Mouse (Mus musculus): ENCODE measurements at regions not wholly inside any gene's neighbourhood (a gene's known extent, or its start where the extent isn't known, plus 50 kb on each side); places are given as distances from the start of the nearest gene placed in this dataset.
A peak's percentile ranks its signal among the peaks of the same experiment; 100 is the strongest.

DNA sequence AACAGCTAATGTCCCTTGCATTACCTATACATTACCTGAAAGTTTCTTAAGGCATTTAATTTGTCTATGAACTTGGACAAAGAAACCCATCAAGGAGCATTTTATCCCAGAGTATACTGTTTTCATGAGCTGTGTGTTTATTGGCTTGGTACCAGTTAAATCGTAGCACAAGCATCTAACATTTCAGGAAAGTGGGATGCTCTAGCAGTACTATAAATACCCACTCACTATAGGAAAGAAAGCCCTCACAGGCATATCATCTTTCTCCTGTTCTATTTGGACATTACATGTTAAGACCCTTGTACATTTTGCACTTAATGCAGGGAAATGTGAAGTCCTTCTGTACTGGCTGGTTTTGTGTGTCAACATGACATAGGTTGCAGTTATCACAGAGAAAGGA is 163.9 kb downstream of the Ptprc start:
- DNase-seq (ENCODE audit: low spot score), result no peak
- Histone ChIP-seq H3K27me3 (ENCODE audit: control insufficient read depth, insufficient read depth, low read length) (no peaks in the 10 kb centered on the region), H3K36me3 (ENCODE audit: control insufficient read depth, insufficient read depth, low read length) (no peaks in the 10 kb centered on the region), H3K27ac (ENCODE audit: low read depth, low read length) (no peak overlapping the region), H3K4me2 (replicated peaks; ENCODE audit: low read depth, low read length) (no peak overlapping the region), H3K4me1 (replicated peaks; ENCODE audit: control insufficient read depth, insufficient read depth, low read length) (no peaks in the 10 kb centered on the region), H3K9ac (ENCODE audit: low read depth, low read length) (no peak overlapping the region), H3K4me3 (ENCODE audit: low read depth, low read length) (no peak overlapping the region), H3K9me3 (ENCODE audit: control insufficient read depth, low read length) (no peaks in the 10 kb centered on the region)
- 86% methylated on average over 1 of the region's 1 CpGs for WGBS
- no peak for ATAC-seq (ENCODE audit: low FRiP score)

DNA sequence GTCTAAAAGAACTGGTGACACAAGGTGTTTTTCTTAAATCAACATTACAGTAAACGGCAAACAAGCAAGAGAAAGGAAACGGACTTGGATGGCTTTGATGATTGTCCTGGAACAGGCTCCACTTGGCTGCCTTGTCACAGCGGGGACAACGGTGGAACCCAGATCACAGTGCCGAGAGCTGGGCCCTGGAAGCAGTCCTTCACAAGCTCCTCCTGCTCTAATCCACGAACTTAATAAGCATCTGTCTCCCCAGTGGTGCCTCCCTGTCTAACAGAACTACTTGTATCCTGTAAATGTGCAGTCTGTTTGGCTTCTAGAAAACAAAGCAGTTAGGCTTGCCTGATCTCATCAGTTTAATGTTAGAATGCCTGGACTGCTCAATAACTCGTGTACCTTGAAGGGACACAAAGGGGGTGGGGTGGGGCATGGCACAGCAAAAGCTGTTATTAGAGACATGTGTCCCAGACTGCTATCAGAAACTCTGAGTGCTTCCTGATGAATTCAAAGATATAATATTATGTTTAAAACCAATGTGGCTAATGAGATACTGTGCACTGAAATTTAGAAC is 164.5 kb downstream of the Ptprc start:
- 60% methylated on average over 7 of the region's 7 CpGs for WGBS
- Histone ChIP-seq H3K9me3 (ENCODE audit: control insufficient read depth, low read length) (no peaks in the 10 kb centered on the region), H3K4me2 (replicated peaks; ENCODE audit: low read depth, low read length) (no peak overlapping the region), H3K27me3 (ENCODE audit: control insufficient read depth, insufficient read depth, low read length) (no peaks in the 10 kb centered on the region), H3K9ac (ENCODE audit: low read depth, low read length) (no peak overlapping the region), H3K4me1 (replicated peaks; ENCODE audit: control insufficient read depth, insufficient read depth, low read length) (no peaks in the 10 kb centered on the region), H3K4me3 (ENCODE audit: low read depth, low read length) (no peak overlapping the region), H3K27ac (ENCODE audit: low read depth, low read length) (no peak overlapping the region), H3K36me3 (ENCODE audit: control insufficient read depth, insufficient read depth, low read length) (no peaks in the 10 kb centered on the region)
- no peak for ATAC-seq (ENCODE audit: low FRiP score)
- no peak for DNase-seq (ENCODE audit: low spot score)

DNA sequence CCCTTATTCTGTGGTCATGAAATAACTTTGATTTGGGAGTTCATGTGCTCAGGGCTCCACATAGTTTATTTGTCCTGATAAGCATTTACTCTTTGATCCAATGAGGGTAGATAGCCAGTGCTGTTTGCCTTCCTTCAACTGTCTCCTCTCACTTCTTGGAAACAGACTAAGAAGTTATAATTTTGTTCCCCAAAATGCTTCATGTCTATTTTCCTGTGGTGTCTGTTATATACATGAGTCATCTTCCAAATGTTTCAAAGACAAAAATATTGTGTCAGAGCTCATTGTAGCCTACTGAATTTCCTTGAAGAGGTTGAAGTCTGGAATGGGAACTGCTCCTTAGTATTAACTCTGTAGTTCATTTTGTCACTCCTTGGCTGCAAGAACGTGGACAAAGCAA is 168.7 kb downstream of the Ptprc start:
- Histone ChIP-seq H3K4me2 (replicated peaks; ENCODE audit: low read depth, low read length) (no peak overlapping the region), H3K36me3 (ENCODE audit: control insufficient read depth, insufficient read depth, low read length) (no peaks in the 10 kb centered on the region), H3K9ac (ENCODE audit: low read depth, low read length) (no peak overlapping the region), H3K4me3 (ENCODE audit: low read depth, low read length) (no peak overlapping the region), H3K9me3 (ENCODE audit: control insufficient read depth, low read length) (no peaks in the 10 kb centered on the region), H3K27ac (ENCODE audit: low read depth, low read length) (no peak overlapping the region), H3K4me1 (replicated peaks; ENCODE audit: control insufficient read depth, insufficient read depth, low read length) (no peaks in the 10 kb centered on the region), H3K27me3 (ENCODE audit: control insufficient read depth, insufficient read depth, low read length) (no peaks in the 10 kb centered on the region)
- no peak for DNase-seq (ENCODE audit: low spot score)
- no peak for ATAC-seq (ENCODE audit: low FRiP score)
- WGBS, result 59% methylated on average over 1 of the region's 1 CpGs

DNA sequence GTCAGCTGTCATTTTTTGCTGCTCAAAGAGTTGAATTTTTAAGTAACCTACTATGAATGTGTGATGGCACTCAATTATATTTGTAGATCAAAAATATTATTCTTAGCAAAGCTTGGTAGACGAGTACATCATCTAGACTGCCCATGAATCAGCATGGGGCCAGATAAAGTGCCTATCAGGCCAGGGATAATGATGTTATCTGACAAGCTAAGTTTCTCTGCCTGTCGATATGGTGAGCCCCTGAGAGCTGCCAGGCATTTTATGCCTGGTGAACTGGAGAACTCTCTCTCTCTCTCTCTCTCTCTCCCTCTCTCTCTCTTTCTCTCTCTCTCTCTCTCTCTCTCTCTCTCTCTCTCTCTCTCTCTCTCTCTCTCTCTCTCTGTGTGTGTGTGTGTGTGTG is 171.2 kb downstream of the Ptprc start:
- 52% methylated on average over 2 of the region's 2 CpGs for WGBS
- no peaks in the 10 kb centered on the region for H3K36me3 ChIP-seq (ENCODE audit: control insufficient read depth, insufficient read depth, low read length)

DNA sequence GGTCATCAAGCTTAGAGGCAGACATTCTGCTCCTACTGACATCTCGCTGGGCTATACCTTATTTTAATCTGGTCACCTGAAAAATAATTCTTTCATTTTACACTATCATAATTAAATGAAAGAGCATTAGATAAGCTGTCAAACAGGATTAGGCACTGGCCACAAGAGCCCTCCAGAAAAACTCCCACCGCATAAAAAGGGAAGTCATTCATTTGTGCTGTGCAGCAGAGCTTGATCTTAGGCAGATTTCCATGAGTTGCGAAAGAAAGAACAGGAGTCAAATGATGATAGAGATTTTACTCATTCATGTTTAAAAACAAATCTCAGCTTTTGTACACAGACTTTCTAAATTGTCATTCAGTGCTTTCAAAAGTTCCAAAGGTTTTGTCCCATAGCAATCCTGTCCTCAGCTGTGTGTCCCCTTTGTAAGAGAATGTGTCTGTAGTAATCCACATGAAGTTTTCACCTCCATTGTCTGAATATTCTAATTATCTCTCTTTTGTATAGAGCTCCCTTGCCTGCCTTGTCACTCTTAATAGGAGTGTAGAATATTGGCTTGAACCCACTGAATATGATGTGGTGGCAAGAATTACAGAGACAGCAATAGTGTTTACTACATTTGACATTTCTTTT is 176.1 kb downstream of the Ptprc start:
- Histone ChIP-seq H3K27ac (ENCODE audit: low read depth, low read length) (no peak overlapping the region), H3K9ac (ENCODE audit: low read depth, low read length) (no peak overlapping the region), H3K36me3 (ENCODE audit: control insufficient read depth, insufficient read depth, low read length) (no peaks in the 10 kb centered on the region), H3K4me2 (replicated peaks; ENCODE audit: low read depth, low read length) (no peak overlapping the region), H3K27me3 (ENCODE audit: control insufficient read depth, insufficient read depth, low read length) (no peaks in the 10 kb centered on the region), H3K4me1 (replicated peaks; ENCODE audit: control insufficient read depth, insufficient read depth, low read length) (no peaks in the 10 kb centered on the region), H3K9me3 (ENCODE audit: control insufficient read depth, low read length) (no peaks in the 10 kb centered on the region), H3K4me3 (ENCODE audit: low read depth, low read length) (no peak overlapping the region)
- no peak for ATAC-seq (ENCODE audit: low FRiP score)
- DNase-seq (ENCODE audit: low spot score), result no peak
- 77% methylated on average over 3 of the region's 3 CpGs for WGBS

More for the DNA sequence above, 171.2 kb downstream of the Ptprc start:
- Histone ChIP-seq H3K4me2 (replicated peaks; ENCODE audit: low read depth, low read length) (no peak overlapping the region), H3K9me3 (ENCODE audit: control insufficient read depth, low read length) (no peaks in the 10 kb centered on the region), H3K4me1 (replicated peaks; ENCODE audit: control insufficient read depth, insufficient read depth, low read length) (no peaks in the 10 kb centered on the region), H3K9ac (ENCODE audit: low read depth, low read length) (no peak overlapping the region), H3K27me3 (ENCODE audit: control insufficient read depth, insufficient read depth, low read length) (no peaks in the 10 kb centered on the region), H3K4me3 (ENCODE audit: low read depth, low read length) (no peak overlapping the region), H3K27ac (ENCODE audit: low read depth, low read length) (no peak overlapping the region)
- DNase-seq (ENCODE audit: low spot score) (no peak), ATAC-seq (ENCODE audit: low FRiP score) (no peak)

DNA sequence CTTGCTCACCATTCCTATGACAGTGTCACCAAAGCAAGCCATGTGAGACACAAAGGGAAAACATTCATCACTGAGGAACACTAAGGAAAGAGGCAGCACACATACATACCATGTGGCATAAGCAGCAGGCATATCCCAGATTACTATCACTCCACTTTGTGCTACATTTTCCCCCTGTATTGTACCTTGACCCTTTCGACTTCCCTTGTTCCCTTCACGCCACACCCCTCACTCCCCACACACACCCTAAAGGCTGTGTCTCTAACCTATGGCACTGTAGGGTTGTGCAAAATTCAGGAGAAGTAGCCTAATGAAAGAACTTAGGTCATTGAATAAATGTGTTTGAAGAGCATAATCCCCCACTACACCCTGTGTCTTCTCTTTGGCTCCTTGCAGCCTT is 179.5 kb downstream of the Ptprc start:
- no peak overlapping the region for H3K4me3 ChIP-seq (ENCODE audit: low read depth, low read length)
- H3K4me1 ChIP-seq (replicated peaks; ENCODE audit: control insufficient read depth, insufficient read depth, low read length), result no peaks in the 10 kb centered on the region
- no peaks in the 10 kb centered on the region for H3K9me3 ChIP-seq (ENCODE audit: control insufficient read depth, low read length)
- H3K27ac ChIP-seq (ENCODE audit: low read depth, low read length), result no peak overlapping the region
- H3K27me3 ChIP-seq (ENCODE audit: control insufficient read depth, insufficient read depth, low read length), result no peaks in the 10 kb centered on the region
- ATAC-seq (ENCODE audit: low FRiP score) (no peak), DNase-seq (ENCODE audit: low spot score) (no peak)
- 97% methylated on average over 2 of the region's 2 CpGs for WGBS
- no peak overlapping the region for H3K4me2 ChIP-seq (replicated peaks; ENCODE audit: low read depth, low read length)
- H3K36me3 ChIP-seq (ENCODE audit: control insufficient read depth, insufficient read depth, low read length), result no peaks in the 10 kb centered on the region
- H3K9ac ChIP-seq (ENCODE audit: low read depth, low read length), result no peak overlapping the region

DNA sequence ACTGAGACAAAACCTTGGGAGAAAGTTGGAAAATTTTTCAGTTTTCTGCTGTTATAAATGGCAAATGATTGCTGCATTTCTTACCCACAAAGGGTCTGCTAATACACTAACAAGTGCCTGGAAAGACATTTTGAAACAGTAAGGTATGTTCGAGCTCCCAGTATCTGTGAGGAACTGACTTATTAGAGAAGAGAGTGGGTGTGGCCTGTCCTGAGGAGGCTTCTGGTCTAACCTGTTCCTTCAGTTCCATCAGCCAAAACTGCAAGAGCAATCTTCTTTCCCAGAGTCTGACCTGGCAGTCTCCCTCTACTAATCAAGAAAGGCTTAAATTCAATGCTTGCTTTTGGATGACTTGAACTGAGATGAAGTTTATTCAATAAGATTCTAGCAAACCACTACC is 183.6 kb downstream of the Ptprc start:
- Histone ChIP-seq H3K9ac (ENCODE audit: low read depth, low read length) (no peak overlapping the region), H3K4me1 (replicated peaks; ENCODE audit: control insufficient read depth, insufficient read depth, low read length) (no peaks in the 10 kb centered on the region), H3K27me3 (ENCODE audit: control insufficient read depth, insufficient read depth, low read length) (no peaks in the 10 kb centered on the region), H3K36me3 (ENCODE audit: control insufficient read depth, insufficient read depth, low read length) (no peaks in the 10 kb centered on the region), H3K4me2 (replicated peaks; ENCODE audit: low read depth, low read length) (no peak overlapping the region), H3K9me3 (ENCODE audit: control insufficient read depth, low read length) (no peaks in the 10 kb centered on the region), H3K27ac (ENCODE audit: low read depth, low read length) (no peak overlapping the region), H3K4me3 (ENCODE audit: low read depth, low read length) (no peak overlapping the region)
- WGBS, result 90% methylated on average over 1 of the region's 1 CpGs
- DNase-seq (ENCODE audit: low spot score), result no peak
- ATAC-seq (ENCODE audit: low FRiP score), result no peak

DNA sequence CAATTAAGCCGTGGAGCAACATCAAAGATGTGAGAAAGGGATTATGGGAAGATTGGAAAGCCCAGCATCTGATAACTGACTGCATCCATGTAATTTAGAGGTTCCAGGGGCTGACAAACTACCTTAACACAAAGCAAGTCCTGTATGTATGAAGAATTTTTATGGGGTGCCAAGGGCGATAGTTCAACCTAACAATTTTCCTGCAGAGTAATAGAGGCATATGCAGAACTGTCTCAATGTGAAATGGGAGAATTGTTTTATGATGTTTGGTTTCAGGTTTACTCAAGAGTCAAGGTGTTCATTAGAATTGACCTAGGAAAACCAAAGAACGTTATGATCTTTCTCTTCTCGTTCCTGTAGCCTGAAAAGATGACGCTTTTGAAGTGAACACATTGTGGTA is 184.1 kb downstream of the Ptprc start:
- no peak overlapping the region for H3K4me2 ChIP-seq (replicated peaks; ENCODE audit: low read depth, low read length)
- H3K4me3 ChIP-seq (ENCODE audit: low read depth, low read length), result no peak overlapping the region
- no peaks in the 10 kb centered on the region for H3K9me3 ChIP-seq (ENCODE audit: control insufficient read depth, low read length)
- DNase-seq (ENCODE audit: low spot score), result no peak
- 94% methylated on average over 5 of the region's 5 CpGs for WGBS
- no peak for ATAC-seq (ENCODE audit: low FRiP score)
- H3K27ac ChIP-seq (ENCODE audit: low read depth, low read length), result no peak overlapping the region
- no peak overlapping the region for H3K9ac ChIP-seq (ENCODE audit: low read depth, low read length)
- H3K27me3 ChIP-seq (ENCODE audit: control insufficient read depth, insufficient read depth, low read length), result no peaks in the 10 kb centered on the region
- H3K4me1 ChIP-seq (replicated peaks; ENCODE audit: control insufficient read depth, insufficient read depth, low read length), result no peaks in the 10 kb centered on the region
- no peaks in the 10 kb centered on the region for H3K36me3 ChIP-seq (ENCODE audit: control insufficient read depth, insufficient read depth, low read length)

DNA sequence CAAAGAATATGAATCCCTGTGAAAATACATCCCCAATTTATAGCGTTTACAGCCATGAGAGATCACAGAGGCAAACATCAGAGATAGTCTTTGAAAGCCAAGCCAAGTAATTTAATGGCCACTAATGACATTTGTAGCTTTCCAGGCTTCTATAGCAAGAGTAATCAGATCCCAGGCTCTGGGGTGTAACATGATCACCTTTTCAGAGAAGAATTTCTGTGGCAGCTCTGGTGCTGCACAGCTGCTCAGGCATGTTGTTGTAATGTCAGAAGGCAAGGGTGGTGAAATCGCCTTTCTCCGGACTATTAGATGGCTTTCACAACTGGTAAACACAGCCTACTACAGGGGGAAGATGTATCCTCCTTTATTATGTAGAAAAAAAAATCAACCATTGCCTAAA is 202.1 kb downstream of the Ptprc start:
- peak; percentile 15 for DNase-seq (ENCODE audit: low spot score)
- no peaks in the 10 kb centered on the region for H3K4me1 ChIP-seq (replicated peaks; ENCODE audit: control insufficient read depth, insufficient read depth, low read length)
- ATAC-seq (ENCODE audit: low FRiP score), result no peak
- no peak overlapping the region for H3K27ac ChIP-seq (ENCODE audit: low read depth, low read length)
- H3K36me3 ChIP-seq (ENCODE audit: control insufficient read depth, insufficient read depth, low read length), result no peaks in the 10 kb centered on the region
- 66% methylated on average over 3 of the region's 3 CpGs for WGBS
- no peaks in the 10 kb centered on the region for H3K9me3 ChIP-seq (ENCODE audit: control insufficient read depth, low read length)
- no peak overlapping the region for H3K4me2 ChIP-seq (replicated peaks; ENCODE audit: low read depth, low read length)
- H3K27me3 ChIP-seq (ENCODE audit: control insufficient read depth, insufficient read depth, low read length), result no peaks in the 10 kb centered on the region
- H3K4me3 ChIP-seq (ENCODE audit: low read depth, low read length), result no peak overlapping the region
- H3K9ac ChIP-seq (ENCODE audit: low read depth, low read length), result no peak overlapping the region

Measured in hindbrain, embryonic 11.5 days (tissue).